21 mouse cellular contexts compared by ENCODE assay signal in genomic region chr10:117526834-117527188, GRCm38 (mm10).
DNase-seq lines count a peak whose midpoint lies in the region.
"Had no signal": no experiment of that assay in that cellular context is flagged by ENCODE, and none has a peak within 500 bp of the region (broad histone marks: within the 10 kb centered on the region; RNA-seq: fewer than 3 reads in every experiment).

No protein-coding gene starts in this region.

- H3K27ac ChIP-seq in limb, embryonic 10.5 days: 0 out of 2 replicates have a peak overlapping the region, but pooled peaks have one; percentile 47
- H3K27ac ChIP-seq: embryonic facial prominence, embryonic 13.5 days; embryonic facial prominence, embryonic 15.5 days; forebrain, embryonic 10.5 days; forebrain, embryonic 12.5 days had no signal

- no peaks in the 10 kb centered on the region for H3K27me3 ChIP-seq in limb, embryonic 10.5 days (ENCODE audit: low read depth, poor library complexity, severe bottlenecking)
- H3K27me3 ChIP-seq: embryonic facial prominence, embryonic 13.5 days; embryonic facial prominence, embryonic 15.5 days; Patski had no signal

- no peaks in the 10 kb centered on the region for H3K36me3 ChIP-seq in limb, embryonic 10.5 days
- H3K36me3 ChIP-seq: embryonic facial prominence, embryonic 13.5 days; embryonic facial prominence, embryonic 15.5 days; forebrain, embryonic 10.5 days; forebrain, embryonic 12.5 days had no signal

- DNase-seq in Muller cell, postnatal 12 days (ENCODE audit: inconsistent ontology term): peak; percentile 29
- DNase-seq in limb, embryonic 10.5 days (ENCODE audit: low spot score): no peak
- DNase-seq in urinary bladder, adult 18-20 months (ENCODE audit: low spot score in 2 of 2): no peak
- DNase-seq in thymus, adult 18-20 months: no peak
- no peak for DNase-seq in left cerebral cortex, postnatal 36 days (ENCODE audit: low spot score in 2 of 2)
- DNase-seq: adrenal gland, adult 2 months; adrenal gland, postnatal 10 days; adrenal gland, postnatal 25 days; cerebellum, adult 11 months; cerebellum, adult 18-20 months; cerebellum, adult 8-10 months; cerebellum, adult 9-11 months; cerebellum, postnatal 14 days; cerebellum, postnatal 36 days; embryo, embryonic 11 days had no signal

- H3K4me3 ChIP-seq in limb, embryonic 10.5 days: no peak overlapping the region
- H3K4me3 ChIP-seq: embryonic facial prominence, embryonic 13.5 days; embryonic facial prominence, embryonic 15.5 days; erythroblast, embryonic 14.5 days; forebrain, embryonic 10.5 days; forebrain, embryonic 12.5 days had no signal

- 82% methylated on average over 3 of the region's 3 CpGs for whole genome bisulfite sequencing in limb, embryonic 10.5 days

- peaks cover 35% of the 10 kb centered on the region for H3K4me1 ChIP-seq in limb, embryonic 10.5 days
- H3K4me1 ChIP-seq: forebrain, embryonic 12.5 days had no signal

- intact Hi-C loops in left cerebral cortex, postnatal 36 days (cut with DNase I): no loop called here

- no peaks in the 10 kb centered on the region for H3K9me3 ChIP-seq in limb, embryonic 10.5 days (replicated peaks)
- H3K9me3 ChIP-seq: embryonic facial prominence, embryonic 13.5 days; embryonic facial prominence, embryonic 15.5 days; forebrain, embryonic 10.5 days; forebrain, embryonic 12.5 days had no signal
